Mouse (Mus musculus): Measurements from ENCODE around the gene 4930469K13Rik. TPM values are rescaled to one million over a fixed set of nuclear protein-coding genes. Genes with fewer than 3 reads are reported as not detected.

The 4930469K13Rik gene
- polyA plus RNA-seq, 3 experiments from 2014 or later, result 6.0 to 13.0 (median 7.7) TPM

GRCm38 (mm10) chr11:33937641-33938040 is 160.7 kb downstream of the 4930469K13Rik start:
- no peak for ATAC-seq

- no peak for ATAC-seq
Measured at GRCm38 (mm10) chr11:33934286-33934685, 164.1 kb downstream of the 4930469K13Rik start.

DNA sequence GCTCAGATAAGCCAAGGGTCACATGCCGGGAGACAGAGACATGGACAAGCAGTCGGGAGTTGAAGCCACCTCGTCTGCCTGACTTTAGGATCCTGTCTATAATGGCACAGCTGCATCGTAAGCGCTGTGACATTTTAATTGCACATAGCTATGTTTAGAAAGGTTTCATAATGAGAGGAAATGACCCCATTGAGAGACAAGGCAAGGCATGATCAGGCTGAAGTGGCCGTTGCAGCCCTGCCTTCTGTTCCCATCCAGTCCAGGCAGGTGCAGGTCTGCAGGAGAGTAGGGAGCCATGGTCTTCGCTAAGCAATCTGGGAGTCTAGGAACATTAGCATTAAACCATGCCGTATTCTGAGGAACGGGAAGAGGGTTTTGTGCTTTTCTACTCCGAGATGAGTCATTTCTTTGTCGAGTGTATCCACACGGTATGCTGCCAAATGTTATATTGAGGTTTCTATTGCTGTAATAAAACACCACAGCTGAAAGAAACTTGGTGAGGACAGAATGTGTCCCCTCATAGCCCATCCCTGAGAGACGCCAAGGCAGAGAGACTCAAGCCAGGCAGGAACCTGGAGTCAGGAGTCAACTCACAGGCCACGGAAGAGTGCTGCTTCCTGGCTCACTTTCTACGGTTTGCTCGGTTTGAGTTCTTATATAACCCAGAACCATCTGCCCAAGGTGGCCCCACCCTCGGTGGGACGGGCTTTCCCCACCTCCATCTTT is 165.8 kb downstream of the 4930469K13Rik start:
- peak; percentile 68 for ATAC-seq

GRCm38 (mm10) chr11:33931836-33932385 is 166.4 kb downstream of the 4930469K13Rik start:
- ATAC-seq, result peak; percentile 55

- no peak for ATAC-seq
Measured at GRCm38 (mm10) chr11:33929412-33929811, 168.9 kb downstream of the 4930469K13Rik start.

DNA sequence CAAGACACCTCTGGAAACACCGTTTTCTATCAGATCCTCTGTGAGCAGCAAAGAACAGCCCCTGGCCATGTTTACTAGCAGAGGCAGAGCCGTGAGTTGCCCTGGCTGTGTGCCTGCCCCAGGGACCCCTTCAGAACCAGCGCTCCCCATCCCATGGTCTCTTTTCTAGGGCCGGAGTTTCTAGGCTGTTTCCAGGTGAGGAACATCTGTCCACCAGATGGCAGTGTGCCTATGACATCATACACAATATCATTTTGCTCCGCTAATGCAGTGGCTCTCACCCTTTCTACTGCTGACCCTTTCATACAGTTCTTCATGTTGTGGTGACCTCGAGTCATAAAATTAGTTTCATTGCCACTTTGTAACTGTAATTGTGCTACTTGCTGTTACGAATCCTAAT is 169.7 kb downstream of the 4930469K13Rik start:
- ATAC-seq, result no peak

GRCm38 (mm10) chr11:33927836-33928235 is 170.5 kb downstream of the 4930469K13Rik start:
- no peak for ATAC-seq

DNA sequence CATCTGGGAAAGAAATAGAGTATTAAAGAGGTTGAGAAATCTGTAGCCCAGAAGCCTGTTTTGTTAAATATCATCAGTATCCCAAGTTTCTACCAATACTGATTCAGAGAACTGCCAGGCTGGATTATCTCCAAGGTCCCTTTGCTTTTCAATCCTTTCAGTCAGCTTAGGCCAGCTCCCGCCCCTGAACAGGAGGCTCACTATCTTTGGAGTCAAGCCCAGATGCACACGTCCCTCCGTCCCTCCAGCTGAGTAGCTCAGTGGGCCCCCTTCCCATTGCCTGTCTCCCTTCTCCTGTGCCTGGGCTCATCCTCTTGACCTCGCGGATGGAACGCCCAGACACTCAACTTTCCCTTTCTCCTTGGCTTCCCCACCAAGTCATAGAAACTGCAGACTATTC is 171.0 kb downstream of the 4930469K13Rik start:
- no peak for ATAC-seq

DNA sequence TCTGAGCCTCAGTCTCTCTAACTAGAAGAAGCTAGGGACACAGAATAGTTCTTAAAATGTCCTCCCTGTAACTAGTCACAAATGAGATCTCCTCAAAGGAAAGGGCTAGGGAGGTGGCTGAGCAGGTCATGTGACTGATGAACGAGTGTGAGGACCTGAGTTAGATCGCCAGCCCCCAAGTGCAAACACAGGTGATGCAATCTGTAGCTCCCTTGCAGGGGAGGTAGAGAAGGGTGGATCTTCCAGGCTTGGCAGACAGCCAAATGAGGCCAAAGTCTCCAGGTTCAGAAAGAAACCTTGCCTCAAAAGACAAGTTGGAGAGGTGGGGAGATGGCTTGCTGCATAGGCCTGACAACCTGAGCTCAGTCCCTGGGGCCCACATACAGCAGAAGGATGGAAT is 171.8 kb downstream of the 4930469K13Rik start:
- no peak for ATAC-seq

GRCm38 (mm10) chr11:33925778-33926177 is 172.6 kb downstream of the 4930469K13Rik start:
- no peak for ATAC-seq

Other genes with a start within 250 kb of the 4930469K13Rik start
- gene Kcnmb1, start 135.5 kb downstream of the 4930469K13Rik start, polyA plus RNA-seq (2017; shearing (Covaris generic)), result 1 to 10 TPM in 1 of 3 experiments, under 1 TPM in 2; 0.53 to 1.6 (median 0.66) TPM
- under 1 TPM in 1 of 3 experiments, not detected in 2; 0.58 TPM for gene Kcnip1, start 105.4 kb downstream of the 4930469K13Rik start, polyA plus RNA-seq (2017; shearing (Covaris generic))
- gene Lcp2, start 51.6 kb downstream of the 4930469K13Rik start, polyA plus RNA-seq (2017; shearing (Covaris generic)), result 100 to 1,000 TPM; 451 to 581 (median 480) TPM
- gene Foxi1, start 109.5 kb upstream of the 4930469K13Rik start, polyA plus RNA-seq (2017; shearing (Covaris generic)), result not detected
- gene Fam196b, start 216.3 kb upstream of the 4930469K13Rik start, polyA plus RNA-seq (2017; shearing (Covaris generic)), result 1 to 10 TPM; 4.0 to 8.0 (median 6.3) TPM

Measured in inflammation-experienced regulatory T-cells, adult 6 months (primary cell).